Mouse (Mus musculus) midbrain, embryonic 11.5 days (tissue): ENCODE results near the gene Dbh. TPM values are rescaled to one million over a fixed set of nuclear protein-coding genes. Genes with fewer than 3 reads are reported as not detected.

Experiments used
- ATAC-seq: fragments of 200-750 bp; cut with Nextera tagmentation; 2 replicates; pipeline ENCODE4 v1.8.0; 2017; ENCODE audit warnings: moderate TSS enrichment, moderate library complexity; ENCODE audit not compliant: low FRiP score
- DNase-seq: peaks from one replicate; pipeline ENCODE4 v3.0.0; 2015; ENCODE audit warnings: low spot score; ENCODE audit errors: missing footprints
- H3K27ac ChIP-seq: fragments of 300-500 bp; sonication (generic); 2 replicates; pipeline ENCODE4 v1.5.1; 2014; ENCODE audit warnings: low read depth, low read length
- H3K27me3 ChIP-seq: fragments of 300-500 bp; sonication (generic); 2 replicates; pipeline ENCODE4 v1.6.1; 2014; ENCODE audit warnings: mild to moderate bottlenecking, low read length, moderate library complexity, mixed read lengths; ENCODE audit not compliant: control insufficient read depth, insufficient read depth
- H3K36me3 ChIP-seq: fragments of 300-500 bp; sonication (generic); 2 replicates; pipeline ENCODE4 v1.6.1; 2014; ENCODE audit warnings: mild to moderate bottlenecking, low read length, moderate library complexity, mixed read lengths; ENCODE audit not compliant: control insufficient read depth, insufficient read depth
- H3K4me1 ChIP-seq: fragments of 300-500 bp; sonication (generic); 2 replicates; pipeline ENCODE4 v1.6.1; 2014; ENCODE audit warnings: low read length; ENCODE audit not compliant: control insufficient read depth, insufficient read depth
- H3K4me2 ChIP-seq: fragments of 300-500 bp; sonication (generic); 2 replicates; pipeline ENCODE4 v1.6.1; 2014; ENCODE audit warnings: mild to moderate bottlenecking, moderate library complexity
- H3K4me3 ChIP-seq: fragments of 300-500 bp; sonication (generic); 2 replicates; pipeline ENCODE4 v1.5.1; 2014; ENCODE audit warnings: low read depth, low read length
- H3K9ac ChIP-seq: fragments of 300-500 bp; sonication (generic); 2 replicates; pipeline ENCODE4 v1.6.1; 2014; ENCODE audit warnings: low read length
- H3K9me3 ChIP-seq: fragments of 300-500 bp; sonication (generic); 2 replicates; pipeline ENCODE4 v1.6.1; 2016; ENCODE audit warnings: low read length; ENCODE audit not compliant: control insufficient read depth
- WGBS: fragments of 180-500 bp; shearing (Covaris S2); extraction: QIAGEN DNeasy Blood & Tissue Kit; methylation state at CpG from one replicate; pipeline ENCODE4 v1.1.7; 2014; 5-methylcytosine and 5-hydroxymethylcytosine counted together
- polyA plus RNA-seq: library from polyadenylated mRNA; unstranded; fragments of >200 nt; fragmentation: Nextera tagmentation; extraction: Ambion mirVana; gene quantifications from 2 replicates; pipeline ENCODE4 v1.2.1, GENCODE M21; 2014

The Dbh gene
- polyA plus RNA-seq, 1 experiment from 2014 or later, result 0.48 TPM

DNA sequence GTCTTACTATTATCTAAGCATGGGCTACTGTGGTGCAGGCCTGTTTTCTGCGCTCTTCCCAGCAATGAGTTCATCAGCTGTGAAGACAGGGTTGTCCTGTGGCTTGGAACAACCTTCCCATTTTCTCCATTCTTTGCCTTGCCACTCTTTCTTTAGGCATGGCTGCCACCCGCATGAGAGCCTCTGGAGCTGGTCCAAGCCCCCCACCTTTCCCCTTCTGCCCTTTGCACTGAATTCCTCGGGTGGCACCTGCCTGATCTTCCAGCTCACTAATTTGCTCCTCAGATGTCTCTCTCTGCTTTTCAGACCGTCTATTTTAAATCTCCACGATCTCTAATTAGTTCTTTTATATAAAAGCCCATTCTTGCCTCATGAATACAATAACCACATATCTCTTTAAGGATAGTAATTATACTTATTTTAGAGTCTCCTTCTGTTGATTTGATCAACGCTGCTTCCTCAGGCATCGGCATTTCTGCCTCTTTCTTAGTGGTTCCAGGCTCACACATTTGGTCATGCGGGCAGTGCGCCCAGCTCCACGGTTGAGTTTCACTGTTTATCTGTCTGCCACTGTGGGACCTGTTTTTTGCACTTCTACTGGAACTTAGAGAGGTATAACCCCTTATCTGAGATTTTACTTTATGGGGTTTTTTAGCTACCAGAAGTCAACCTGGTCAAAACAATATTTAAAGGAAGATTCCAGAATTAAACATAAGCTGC lies 10.4 kb upstream of the Dbh start:
- H3K9me3 ChIP-seq, result no peaks in the 10 kb centered on the region
- no peaks in the 10 kb centered on the region for H3K36me3 ChIP-seq
- no peak overlapping the region for H3K4me3 ChIP-seq
- peaks cover 10% of the 10 kb centered on the region for H3K4me1 ChIP-seq
- no peaks in the 10 kb centered on the region for H3K27me3 ChIP-seq
- DNase-seq (no peak), ATAC-seq (no peak)
- H3K27ac ChIP-seq, result no peak overlapping the region
- no peak overlapping the region for H3K4me2 ChIP-seq
- WGBS, result 84% methylated on average over 10 of the region's 10 CpGs
- H3K9ac ChIP-seq, result no peak overlapping the region

DNA sequence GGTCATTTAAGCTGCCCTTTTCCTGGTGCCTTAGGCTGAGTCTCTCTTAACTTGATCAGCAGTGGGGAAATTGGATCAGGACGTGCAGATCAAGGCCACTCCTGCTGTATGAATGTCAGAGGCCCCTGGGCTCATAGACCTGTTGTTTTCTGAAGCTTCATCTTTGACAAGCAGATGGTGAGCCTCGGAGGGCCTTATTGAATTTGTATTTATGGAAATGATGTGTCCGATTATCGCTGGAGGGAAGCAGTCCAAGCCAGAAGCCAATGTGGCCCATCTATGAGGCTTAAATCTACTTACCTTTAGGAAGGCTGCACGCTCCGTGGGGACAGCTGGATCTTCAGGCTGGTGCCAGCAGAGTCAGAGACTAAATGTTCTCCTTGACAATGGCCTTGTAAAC lies 8.4 kb upstream of the Dbh start:
- 0 out of 2 replicates have a peak, but pooled peaks cover 7% of the 10 kb centered on the region for H3K4me1 ChIP-seq
- no peak for ATAC-seq
- no peak overlapping the region for H3K27ac ChIP-seq
- no peaks in the 10 kb centered on the region for H3K27me3 ChIP-seq
- H3K36me3 ChIP-seq, result no peaks in the 10 kb centered on the region
- no peak overlapping the region for H3K4me3 ChIP-seq
- H3K9ac ChIP-seq, result no peak overlapping the region
- no peaks in the 10 kb centered on the region for H3K9me3 ChIP-seq
- H3K4me2 ChIP-seq, result no peak overlapping the region
- DNase-seq, result no peak
- WGBS, result 73% methylated on average over 6 of the region's 6 CpGs

DNA sequence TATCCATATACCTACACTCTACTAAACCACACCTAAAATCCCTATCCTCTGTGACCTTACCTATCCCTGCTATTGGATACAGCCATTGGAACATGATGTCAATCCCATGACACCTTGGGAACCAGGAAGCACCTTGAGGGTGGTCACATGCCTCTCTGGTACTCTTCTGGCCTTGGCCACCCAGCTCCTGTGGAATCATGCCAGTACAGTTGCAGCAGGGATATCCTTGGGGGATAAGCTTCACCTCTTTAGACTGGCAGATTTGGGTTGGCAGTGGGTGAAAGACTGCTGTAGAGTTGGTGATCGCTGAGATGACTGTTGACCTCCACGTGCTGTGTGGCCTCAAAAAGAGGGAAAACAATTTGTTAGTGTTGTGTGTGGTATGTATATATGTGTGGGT lies 3.5 kb upstream of the Dbh start:
- no peak overlapping the region for H3K4me3 ChIP-seq
- H3K4me1 ChIP-seq, result 0 out of 2 replicates have a peak, but pooled peaks cover 2% of the 10 kb centered on the region
- WGBS, result 87% methylated on average over 2 of the region's 2 CpGs
- no peaks in the 10 kb centered on the region for H3K36me3 ChIP-seq
- H3K27me3 ChIP-seq, result no peaks in the 10 kb centered on the region
- DNase-seq (no peak), ATAC-seq (no peak)
- H3K9ac ChIP-seq, result no peak overlapping the region
- no peaks in the 10 kb centered on the region for H3K9me3 ChIP-seq
- no peak overlapping the region for H3K27ac ChIP-seq
- no peak overlapping the region for H3K4me2 ChIP-seq

DNA sequence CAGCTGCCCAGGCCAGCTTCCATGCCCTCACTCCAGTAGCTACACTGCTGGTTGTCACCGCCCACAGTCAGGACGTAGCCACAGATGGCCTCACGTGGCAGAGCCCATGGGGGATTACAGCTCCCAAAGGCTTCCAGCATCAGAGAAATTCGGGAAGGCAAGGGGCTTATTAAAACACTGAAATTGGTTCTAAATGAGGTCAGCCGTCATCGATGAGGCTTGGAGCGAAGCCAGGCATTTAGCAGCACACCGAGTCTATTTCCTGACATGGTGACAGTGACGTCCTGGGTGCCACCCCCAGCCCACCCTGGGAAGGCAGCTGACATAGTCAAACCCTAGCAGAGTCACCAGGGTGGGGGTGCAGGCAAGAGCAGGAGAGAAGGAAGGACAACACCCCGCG lies 2.4 kb upstream of the Dbh start:
- Histone ChIP-seq H3K27me3 (no peaks in the 10 kb centered on the region), H3K9me3 (no peaks in the 10 kb centered on the region), H3K36me3 (no peaks in the 10 kb centered on the region), H3K4me2 (no peak overlapping the region), H3K9ac (no peak overlapping the region), H3K4me3 (no peak overlapping the region), H3K27ac (no peak overlapping the region), H3K4me1 (peaks cover 2% of the 10 kb centered on the region; the same call in 1 of the 2 replicates)
- no peak for DNase-seq
- 73% methylated on average over 11 of the region's 11 CpGs for WGBS
- ATAC-seq, result no peak

DNA sequence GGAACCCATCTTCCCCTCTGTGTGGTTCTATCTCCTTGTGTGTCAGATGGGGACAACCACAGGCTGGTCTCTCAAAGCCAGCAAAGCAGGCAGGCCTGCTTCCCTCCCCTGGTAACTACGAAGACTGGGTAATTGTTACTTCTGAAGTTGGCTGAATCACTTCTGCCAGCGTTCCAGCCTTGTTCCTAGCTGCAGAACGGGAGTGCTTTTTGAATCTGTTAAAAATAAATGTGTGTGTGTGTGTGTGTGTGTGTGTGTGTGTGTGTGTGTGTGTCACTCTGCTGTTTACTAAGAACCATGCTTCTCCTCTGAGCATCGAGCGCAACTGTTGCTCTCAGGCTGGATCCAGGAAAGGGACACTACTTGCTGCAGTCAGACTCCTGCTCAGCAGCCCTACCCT lies 1.2 kb upstream of the Dbh start:
- no peaks in the 10 kb centered on the region for H3K27me3 ChIP-seq
- no peak overlapping the region for H3K9ac ChIP-seq
- no peak overlapping the region for H3K27ac ChIP-seq
- ATAC-seq (no peak), DNase-seq (no peak)
- no peak overlapping the region for H3K4me2 ChIP-seq
- H3K4me1 ChIP-seq, result peaks cover 2% of the 10 kb centered on the region; the same call in 1 of the 2 replicates
- 77% methylated on average over 5 of the region's 5 CpGs for WGBS
- no peaks in the 10 kb centered on the region for H3K36me3 ChIP-seq
- no peak overlapping the region for H3K4me3 ChIP-seq
- no peaks in the 10 kb centered on the region for H3K9me3 ChIP-seq

DNA sequence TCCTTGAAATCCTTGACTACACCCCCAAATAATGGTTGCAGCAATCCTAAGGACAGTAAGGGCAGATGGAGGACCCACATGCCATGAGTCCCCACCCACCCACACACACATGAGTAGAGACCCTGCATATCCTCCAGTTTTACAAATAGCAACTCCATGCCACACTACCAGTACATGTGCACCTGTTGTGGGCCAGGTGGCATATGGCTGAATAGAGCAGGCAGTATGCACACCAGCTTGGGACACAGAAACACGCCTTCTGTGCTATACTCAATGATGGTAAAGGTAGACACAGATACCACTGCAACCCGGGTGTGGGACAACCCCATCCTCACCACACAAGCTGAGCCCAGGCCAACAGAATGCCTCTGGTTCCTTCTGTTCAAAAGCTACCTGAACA lies 1.0 kb downstream of the Dbh start:
- ATAC-seq (no peak), DNase-seq (no peak)
- H3K27ac ChIP-seq, result no peak overlapping the region
- peaks cover 2% of the 10 kb centered on the region; the same call in 1 of the 2 replicates for H3K4me1 ChIP-seq
- no peak overlapping the region for H3K4me2 ChIP-seq
- no peak overlapping the region for H3K4me3 ChIP-seq
- H3K27me3 ChIP-seq, result no peaks in the 10 kb centered on the region
- H3K9me3 ChIP-seq, result no peaks in the 10 kb centered on the region
- no peaks in the 10 kb centered on the region for H3K36me3 ChIP-seq
- H3K9ac ChIP-seq, result no peak overlapping the region
- 83% methylated on average over 2 of the region's 2 CpGs for WGBS

DNA sequence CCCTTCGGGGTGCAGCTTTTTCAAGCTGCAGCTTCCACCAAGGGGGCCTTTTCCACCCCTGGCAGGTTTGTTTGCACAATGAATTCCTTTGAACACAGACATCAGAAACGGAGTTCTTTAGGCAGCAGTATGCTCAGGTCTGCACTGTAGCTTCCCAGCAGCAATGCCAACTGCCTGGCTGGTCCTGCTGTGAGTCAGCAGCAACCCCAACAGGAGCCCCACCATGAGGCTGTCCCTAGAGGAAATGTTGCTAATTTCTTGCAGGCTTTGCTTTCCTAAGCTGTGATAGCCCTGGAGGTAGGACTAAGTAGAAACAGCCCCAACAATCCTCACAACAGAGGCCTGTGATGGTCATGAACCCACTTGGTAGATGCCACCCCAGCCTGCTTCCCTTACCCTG lies 2.0 kb downstream of the Dbh start:
- H3K9ac ChIP-seq, result no peak overlapping the region
- H3K4me3 ChIP-seq, result no peak overlapping the region
- H3K4me2 ChIP-seq, result no peak overlapping the region
- peaks cover 2% of the 10 kb centered on the region; the same call in 1 of the 2 replicates for H3K4me1 ChIP-seq
- H3K27ac ChIP-seq, result no peak overlapping the region
- 29% methylated on average over 2 of the region's 2 CpGs for WGBS
- H3K36me3 ChIP-seq, result no peaks in the 10 kb centered on the region
- DNase-seq (no peak), ATAC-seq (no peak)
- no peaks in the 10 kb centered on the region for H3K27me3 ChIP-seq
- H3K9me3 ChIP-seq, result no peaks in the 10 kb centered on the region

DNA sequence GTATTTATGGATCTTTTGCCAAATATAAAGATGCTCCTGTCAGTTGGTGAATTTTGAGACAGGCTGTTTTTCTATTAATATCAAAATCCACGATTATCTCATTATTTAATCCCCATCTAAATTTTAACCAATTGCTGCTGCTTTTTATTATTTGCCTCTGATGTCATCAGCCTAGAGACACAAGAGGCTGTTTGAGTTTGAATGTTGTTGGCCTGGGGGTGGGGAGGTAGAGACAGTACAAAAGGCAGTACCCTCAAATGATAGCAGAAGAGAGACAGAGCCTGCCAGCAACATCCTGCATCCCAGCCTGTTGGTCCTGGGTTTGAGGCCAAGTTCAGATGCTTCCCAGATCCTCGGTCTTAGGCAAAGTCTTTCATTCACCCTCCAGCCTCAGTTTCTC lies 9.2 kb downstream of the Dbh start:
- DNase-seq (no peak), ATAC-seq (no peak)
- H3K27me3 ChIP-seq, result no peaks in the 10 kb centered on the region
- H3K4me2 ChIP-seq, result no peak overlapping the region
- H3K36me3 ChIP-seq, result no peaks in the 10 kb centered on the region
- H3K9me3 ChIP-seq, result no peaks in the 10 kb centered on the region
- no peak overlapping the region for H3K4me3 ChIP-seq
- WGBS, result 77% methylated on average over 2 of the region's 2 CpGs
- no peak overlapping the region for H3K27ac ChIP-seq
- no peak overlapping the region for H3K9ac ChIP-seq
- no peaks in the 10 kb centered on the region for H3K4me1 ChIP-seq

DNA sequence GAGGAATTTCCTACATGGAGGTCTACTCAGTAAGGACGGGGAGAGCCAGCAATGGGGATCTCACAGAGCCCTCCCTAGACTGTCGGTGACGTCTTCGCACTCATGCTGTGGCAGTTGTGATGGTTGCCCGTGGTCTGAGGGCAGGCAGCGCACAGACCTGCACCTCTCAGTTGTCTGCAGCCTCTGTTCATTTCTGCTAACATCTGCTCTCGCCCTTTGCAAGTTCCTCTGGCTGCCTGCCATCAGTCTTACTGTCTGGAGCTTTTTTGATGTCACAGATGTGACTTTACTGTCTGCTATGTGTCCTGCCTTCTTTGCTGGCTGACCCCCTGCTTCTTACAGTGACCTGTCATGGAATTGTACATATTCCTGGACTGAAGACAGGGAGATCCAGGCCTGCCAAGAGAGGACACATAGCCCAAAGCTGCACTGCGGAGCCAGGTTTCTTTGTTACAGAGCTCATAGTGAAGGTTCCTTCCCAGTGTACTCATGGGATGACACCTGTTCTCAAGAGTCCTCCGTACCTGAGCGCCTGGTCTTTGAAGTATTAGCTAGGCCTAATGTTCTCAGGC lies 10.7 kb downstream of the Dbh start:
- no peak overlapping the region for H3K4me2 ChIP-seq
- H3K27me3 ChIP-seq, result no peaks in the 10 kb centered on the region
- no peak overlapping the region for H3K4me3 ChIP-seq
- H3K36me3 ChIP-seq, result no peaks in the 10 kb centered on the region
- ATAC-seq (no peak), DNase-seq (no peak)
- H3K9ac ChIP-seq, result no peak overlapping the region
- no peaks in the 10 kb centered on the region for H3K4me1 ChIP-seq
- no peak overlapping the region for H3K27ac ChIP-seq
- H3K9me3 ChIP-seq, result no peaks in the 10 kb centered on the region
- WGBS, result 80% methylated on average over 10 of the region's 10 CpGs
